Mouse (Mus musculus): Measurements from ENCODE around the gene Ccdc60. TPM values are rescaled to one million over a fixed set of nuclear protein-coding genes. Genes with fewer than 3 reads are reported as not detected.

Ccdc60 gene
- polyA plus RNA-seq, 1 experiment from 2014 or later: 1.9 TPM

- no peaks in the 10 kb centered on the region for H3K27me3 ChIP-seq (replicated peaks; ENCODE audit: control insufficient read depth, insufficient read depth, low read length)
- 68% methylated on average over 5 of the region's 5 CpGs for WGBS
- H3K4me1 ChIP-seq (ENCODE audit: control insufficient read depth, insufficient read depth, low read length): no peaks in the 10 kb centered on the region
- no peaks in the 10 kb centered on the region for H3K36me3 ChIP-seq (ENCODE audit: control insufficient read depth, insufficient read depth, low read length)
- no peak for ATAC-seq (ENCODE audit: low read depth)
- no peak for DNase-seq (ENCODE audit: low spot score)
- no peaks in the 10 kb centered on the region for H3K9me3 ChIP-seq (ENCODE audit: control insufficient read depth, low read length)
- H3K4me3 ChIP-seq (ENCODE audit: low read depth, low read length): no peak overlapping the region
- no peak overlapping the region for H3K9ac ChIP-seq (ENCODE audit: low read depth, low read length)
- no peak overlapping the region for H3K4me2 ChIP-seq (ENCODE audit: low read depth, low read length)
- no peak overlapping the region for H3K27ac ChIP-seq (replicated peaks; ENCODE audit: low read depth, low read length)
Observed at GRCm38 (mm10) chr5:116202692-116203091, 86.1 kb downstream of the Ccdc60 start.

GRCm38 (mm10) chr5:116194499-116194898 is 94.3 kb downstream of the Ccdc60 start:
- DNase-seq (ENCODE audit: low spot score) (no peak), ATAC-seq (ENCODE audit: low read depth) (no peak)
- H3K4me1 ChIP-seq (ENCODE audit: control insufficient read depth, insufficient read depth, low read length): no peaks in the 10 kb centered on the region
- H3K4me3 ChIP-seq (ENCODE audit: low read depth, low read length): no peak overlapping the region
- no peaks in the 10 kb centered on the region; the same call in 1 of the 2 replicates for H3K27me3 ChIP-seq (replicated peaks; ENCODE audit: control insufficient read depth, insufficient read depth, low read length)
- no peaks in the 10 kb centered on the region for H3K36me3 ChIP-seq (ENCODE audit: control insufficient read depth, insufficient read depth, low read length)
- WGBS: 42% methylated on average over 11 of the region's 11 CpGs
- H3K9me3 ChIP-seq (ENCODE audit: control insufficient read depth, low read length): no peaks in the 10 kb centered on the region
- no peak overlapping the region for H3K4me2 ChIP-seq (ENCODE audit: low read depth, low read length)
- H3K27ac ChIP-seq (replicated peaks; ENCODE audit: low read depth, low read length): no peak overlapping the region
- no peak overlapping the region for H3K9ac ChIP-seq (ENCODE audit: low read depth, low read length)

- Histone ChIP-seq H3K27ac (replicated peaks; ENCODE audit: low read depth, low read length) (no peak overlapping the region), H3K9me3 (ENCODE audit: control insufficient read depth, low read length) (no peaks in the 10 kb centered on the region), H3K36me3 (ENCODE audit: control insufficient read depth, insufficient read depth, low read length) (no peaks in the 10 kb centered on the region), H3K4me1 (ENCODE audit: control insufficient read depth, insufficient read depth, low read length) (no peaks in the 10 kb centered on the region), H3K4me3 (ENCODE audit: low read depth, low read length) (no peak overlapping the region), H3K4me2 (ENCODE audit: low read depth, low read length) (no peak overlapping the region), H3K9ac (ENCODE audit: low read depth, low read length) (no peak overlapping the region), H3K27me3 (replicated peaks; ENCODE audit: control insufficient read depth, insufficient read depth, low read length) (no peaks in the 10 kb centered on the region; the same call in 1 of the 2 replicates)
- 68% methylated on average over 9 of the region's 9 CpGs for WGBS
- DNase-seq (ENCODE audit: low spot score) (no peak), ATAC-seq (ENCODE audit: low read depth) (no peak)
Observed at GRCm38 (mm10) chr5:116192693-116193092, 96.1 kb downstream of the Ccdc60 start.

- H3K4me2 ChIP-seq (ENCODE audit: low read depth, low read length): no peak overlapping the region
- H3K4me3 ChIP-seq (ENCODE audit: low read depth, low read length): no peak overlapping the region
- DNase-seq (ENCODE audit: low spot score) (no peak), ATAC-seq (ENCODE audit: low read depth) (no peak)
- 80% methylated on average over 3 of the region's 3 CpGs for WGBS
- no peaks in the 10 kb centered on the region; the same call in 1 of the 2 replicates for H3K27me3 ChIP-seq (replicated peaks; ENCODE audit: control insufficient read depth, insufficient read depth, low read length)
- no peaks in the 10 kb centered on the region for H3K9me3 ChIP-seq (ENCODE audit: control insufficient read depth, low read length)
- H3K9ac ChIP-seq (ENCODE audit: low read depth, low read length): no peak overlapping the region
- H3K4me1 ChIP-seq (ENCODE audit: control insufficient read depth, insufficient read depth, low read length): no peaks in the 10 kb centered on the region
- no peak overlapping the region for H3K27ac ChIP-seq (replicated peaks; ENCODE audit: low read depth, low read length)
- H3K36me3 ChIP-seq (ENCODE audit: control insufficient read depth, insufficient read depth, low read length): no peaks in the 10 kb centered on the region
Observed at GRCm38 (mm10) chr5:116191596-116191995, 97.2 kb downstream of the Ccdc60 start.

DNA sequence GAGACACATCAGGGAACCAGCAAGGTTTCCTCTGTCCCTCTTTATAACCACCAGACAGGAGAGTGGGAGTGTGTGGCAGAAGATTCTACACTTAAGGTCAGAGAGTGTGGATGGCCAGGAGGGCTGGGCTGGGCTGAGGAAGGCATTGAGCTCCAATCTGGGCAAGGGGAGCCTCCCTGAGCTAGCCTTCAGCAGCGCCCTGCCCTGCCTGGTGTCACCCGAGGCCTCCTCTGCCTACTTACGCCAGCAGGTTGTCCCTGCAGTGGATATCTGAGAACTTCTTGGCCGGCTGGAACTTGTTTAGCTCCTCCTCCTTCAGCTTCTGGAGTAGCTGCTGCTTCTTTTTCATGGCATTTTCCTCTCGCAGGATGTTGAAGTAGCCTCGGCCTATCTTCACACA is 99.0 kb downstream of the Ccdc60 start:
- 22% methylated on average over 6 of the region's 6 CpGs for WGBS
- no peak overlapping the region for H3K9ac ChIP-seq (ENCODE audit: low read depth, low read length)
- H3K4me2 ChIP-seq (ENCODE audit: low read depth, low read length): no peak overlapping the region
- H3K27me3 ChIP-seq (replicated peaks; ENCODE audit: control insufficient read depth, insufficient read depth, low read length): no peaks in the 10 kb centered on the region; the same call in 1 of the 2 replicates
- no peak overlapping the region for H3K27ac ChIP-seq (replicated peaks; ENCODE audit: low read depth, low read length)
- no peak overlapping the region for H3K4me3 ChIP-seq (ENCODE audit: low read depth, low read length)
- no peaks in the 10 kb centered on the region for H3K36me3 ChIP-seq (ENCODE audit: control insufficient read depth, insufficient read depth, low read length)
- no peaks in the 10 kb centered on the region for H3K4me1 ChIP-seq (ENCODE audit: control insufficient read depth, insufficient read depth, low read length)
- no peak for ATAC-seq (ENCODE audit: low read depth)
- peak; percentile 34 for DNase-seq (ENCODE audit: low spot score)
- H3K9me3 ChIP-seq (ENCODE audit: control insufficient read depth, low read length): no peaks in the 10 kb centered on the region

DNA sequence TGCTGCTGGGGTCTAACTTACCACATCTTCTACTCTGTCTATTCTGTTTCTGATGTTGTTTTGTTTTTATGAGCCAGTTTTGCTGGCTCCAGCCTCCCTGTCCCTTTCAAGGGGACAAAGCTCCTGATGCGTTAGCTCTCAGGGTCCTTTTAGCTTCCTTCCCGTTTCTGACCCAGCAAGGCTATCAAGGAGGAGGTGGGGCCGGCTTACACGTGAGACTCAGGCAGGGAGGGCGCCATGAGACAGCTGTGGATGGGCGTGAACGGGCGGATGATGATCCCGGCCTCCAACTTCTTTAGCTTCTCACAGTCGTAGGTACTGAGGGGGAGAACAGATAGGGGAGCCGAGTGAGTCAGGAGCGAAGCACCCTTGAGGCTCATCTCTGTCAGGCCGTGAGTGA is 108.2 kb downstream of the Ccdc60 start:
- Histone ChIP-seq H3K9ac (ENCODE audit: low read depth, low read length) (no peak overlapping the region), H3K27me3 (replicated peaks; ENCODE audit: control insufficient read depth, insufficient read depth, low read length) (no peaks in the 10 kb centered on the region), H3K4me2 (ENCODE audit: low read depth, low read length) (0 out of 2 replicates have a peak overlapping the region, but pooled peaks have one; percentile 7), H3K4me3 (ENCODE audit: low read depth, low read length) (no peak overlapping the region), H3K9me3 (ENCODE audit: control insufficient read depth, low read length) (no peaks in the 10 kb centered on the region), H3K36me3 (ENCODE audit: control insufficient read depth, insufficient read depth, low read length) (no peaks in the 10 kb centered on the region), H3K4me1 (ENCODE audit: control insufficient read depth, insufficient read depth, low read length) (no peaks in the 10 kb centered on the region), H3K27ac (replicated peaks; ENCODE audit: low read depth, low read length) (no peak overlapping the region)
- WGBS: 26% methylated on average over 13 of the region's 13 CpGs
- DNase-seq (ENCODE audit: low spot score) (no peak), ATAC-seq (ENCODE audit: low read depth) (no peak)

- WGBS: 94% methylated on average over 6 of the region's 6 CpGs
- no peak for ATAC-seq (ENCODE audit: low read depth)
Observed at GRCm38 (mm10) chr5:116171721-116172120, 117.1 kb downstream of the Ccdc60 start.

GRCm38 (mm10) chr5:116166965-116167364 is 121.8 kb downstream of the Ccdc60 start:
- WGBS: 68% methylated on average over 13 of the region's 13 CpGs
- Histone ChIP-seq H3K4me3 (ENCODE audit: low read depth, low read length) (no peak overlapping the region), H3K27ac (replicated peaks; ENCODE audit: low read depth, low read length) (no peak overlapping the region), H3K4me1 (ENCODE audit: control insufficient read depth, insufficient read depth, low read length) (no peaks in the 10 kb centered on the region), H3K36me3 (ENCODE audit: control insufficient read depth, insufficient read depth, low read length) (no peaks in the 10 kb centered on the region), H3K9ac (ENCODE audit: low read depth, low read length) (no peak overlapping the region), H3K27me3 (replicated peaks; ENCODE audit: control insufficient read depth, insufficient read depth, low read length) (no peaks in the 10 kb centered on the region), H3K9me3 (ENCODE audit: control insufficient read depth, low read length) (no peaks in the 10 kb centered on the region), H3K4me2 (ENCODE audit: low read depth, low read length) (no peak overlapping the region)
- DNase-seq (ENCODE audit: low spot score) (no peak), ATAC-seq (ENCODE audit: low read depth) (no peak)

More at GRCm38 (mm10) chr5:116171721-116172120, 117.1 kb downstream of the Ccdc60 start:
- Histone ChIP-seq H3K27ac (replicated peaks; ENCODE audit: low read depth, low read length) (no peak overlapping the region), H3K9ac (ENCODE audit: low read depth, low read length) (no peak overlapping the region), H3K9me3 (ENCODE audit: control insufficient read depth, low read length) (no peaks in the 10 kb centered on the region), H3K27me3 (replicated peaks; ENCODE audit: control insufficient read depth, insufficient read depth, low read length) (no peaks in the 10 kb centered on the region), H3K36me3 (ENCODE audit: control insufficient read depth, insufficient read depth, low read length) (no peaks in the 10 kb centered on the region), H3K4me1 (ENCODE audit: control insufficient read depth, insufficient read depth, low read length) (no peaks in the 10 kb centered on the region), H3K4me3 (ENCODE audit: low read depth, low read length) (no peak overlapping the region), H3K4me2 (ENCODE audit: low read depth, low read length) (no peak overlapping the region)
- no peak for DNase-seq (ENCODE audit: low spot score)

GRCm38 (mm10) chr5:116165203-116165888 is 123.4 kb downstream of the Ccdc60 start:
- Histone ChIP-seq H3K9ac (ENCODE audit: low read depth, low read length) (no peak overlapping the region), H3K4me2 (ENCODE audit: low read depth, low read length) (no peak overlapping the region), H3K9me3 (ENCODE audit: control insufficient read depth, low read length) (no peaks in the 10 kb centered on the region), H3K36me3 (ENCODE audit: control insufficient read depth, insufficient read depth, low read length) (no peaks in the 10 kb centered on the region), H3K4me3 (ENCODE audit: low read depth, low read length) (no peak overlapping the region), H3K27ac (replicated peaks; ENCODE audit: low read depth, low read length) (no peak overlapping the region), H3K4me1 (ENCODE audit: control insufficient read depth, insufficient read depth, low read length) (no peaks in the 10 kb centered on the region), H3K27me3 (replicated peaks; ENCODE audit: control insufficient read depth, insufficient read depth, low read length) (no peaks in the 10 kb centered on the region)
- WGBS: 63% methylated on average over 11 of the region's 11 CpGs
- DNase-seq (ENCODE audit: low spot score) (peak; percentile 10), ATAC-seq (ENCODE audit: low read depth) (no peak)

Measured in embryonic facial prominence, embryonic 14.5 days (tissue).